In genomic region chr3:63928878-63929859, GRCm38 (mm10) we compare ENCODE assay signal across 8 mouse cellular contexts. TPM values are rescaled to one million over a fixed set of nuclear protein-coding genes. Genes with fewer than 3 reads are reported as not detected.
A peak's percentile ranks its signal among the peaks of the same experiment; 100 is the strongest.
DNase-seq lines count a peak whose midpoint lies in the region; ATAC-seq lines count a peak whose summit lies in the region.

TSS of gene E130311K13Rik (minus strand) at chr3:63929472.

- no peaks in the 10 kb centered on the region for H3K9me3 ChIP-seq in hindbrain, embryonic 16.5 days (ENCODE audit: control insufficient read depth, low read length)

- H3K4me2 ChIP-seq in hindbrain, embryonic 16.5 days (ENCODE audit: low read length), result peak within 1 kb of the TSS; percentile 78

- no peaks in the 10 kb centered on the region for H3K27me3 ChIP-seq in hindbrain, embryonic 16.5 days (replicated peaks; ENCODE audit: control insufficient read depth, insufficient read depth, low read length)

- H3K4me3 ChIP-seq in hindbrain, embryonic 16.5 days (ENCODE audit: low read length), result peak within 1 kb of the TSS; percentile 62
- peak within 1 kb of the TSS; percentile 17 for H3K4me3 ChIP-seq in macrophage (ENCODE audit: inconsistent target)

- H3K27ac ChIP-seq in hindbrain, embryonic 16.5 days (ENCODE audit: low read depth, low read length), result peak within 1 kb of the TSS; percentile 77
- H3K27ac ChIP-seq in macrophage, result no peak within 1 kb of the TSS

- no peaks in the 10 kb centered on the region; the same call in 1 of the 2 replicates for H3K36me3 ChIP-seq in hindbrain, embryonic 16.5 days (ENCODE audit: control insufficient read depth, insufficient read depth, low read length)
- no peaks in the 10 kb centered on the region for H3K36me3 ChIP-seq in macrophage (ENCODE audit: inconsistent target)

- peak; percentile 80 for DNase-seq in T-cell, adult 2 months (ENCODE audit: low spot score)
- DNase-seq in cerebellum, postnatal 36 days, result peak; percentile 88 to 89
- DNase-seq in gastrocnemius, adult 18-20 months (ENCODE audit: low spot score), result peak; percentile 90
- DNase-seq in left cerebral cortex, adult 18-20 months (ENCODE audit: low spot score in 2 of 2), result peak; percentile 90
- peak; percentile 88 for DNase-seq in right cerebral cortex, adult 18-20 months
- DNase-seq in urinary bladder, postnatal 10 days (ENCODE audit: low spot score), result peak; percentile 60

- 4% methylated on average over 48 of the region's 48 CpGs for WGBS in hindbrain, embryonic 16.5 days
- WGBS in macrophage (ENCODE audit: missing documents), result 8% methylated on average over 37 of the region's 48 CpGs

- H3K79me2 ChIP-seq in macrophage (ENCODE audit: inconsistent target), result no peaks in the 10 kb centered on the region

- ATAC-seq in hindbrain, embryonic 16.5 days, result peak; percentile 98

- no peaks in the 10 kb centered on the region; the same call in 1 of the 2 replicates for H3K4me1 ChIP-seq in hindbrain, embryonic 16.5 days (ENCODE audit: control insufficient read depth, insufficient read depth, low read depth, low read length)

- peak within 1 kb of the TSS; percentile 86 for H3K9ac ChIP-seq in hindbrain, embryonic 16.5 days (ENCODE audit: low read depth, low read length)

RNA-seq across cellular contexts. Expression of gene E130311K13Rik, which starts in this region (rescaled TPM):
- total RNA-seq in gastrocnemius, adult 18-20 months (2021), result 1 to 10 TPM; 6.6 to 7.1 TPM
- 7.1 and 9.7 TPM in 2 replicates for polyA plus RNA-seq in hindbrain, embryonic 16.5 days (2015; fragmentation: Nextera tagmentation; extraction: Ambion mirVana)
- 10 to 100 TPM; 10.3 to 11.7 TPM for total RNA-seq in left cerebral cortex, adult 18-20 months (2021)
- 10 to 100 TPM in 5 of 26 experiments, 1 to 10 TPM in 18, under 1 TPM in 1, not detected in 2; 0.87 to 14.4 (median 5.5) TPM for total RNA-seq in macrophage (2018; cell fraction: chromatin; rRNA removed)
- 10 to 100 TPM in 1 of 26 experiments, 1 to 10 TPM in 25; 3.6 to 12.6 (median 7.9) TPM for total RNA-seq in macrophage (2018; cell fraction: cytosol; rRNA removed)
- total RNA-seq in macrophage (2018; cell fraction: nucleus; rRNA removed), result 10 to 100 TPM in 1 of 26 experiments, 1 to 10 TPM in 24, under 1 TPM in 1; 0.92 to 12.3 (median 4.8) TPM
- polyA plus RNA-seq in macrophage (2018), result 3.3 to 11.2 TPM (median 9.1 TPM) in 3 replicates
